Mouse (Mus musculus): ENCODE measurements around the gene Madcam1. TPM values are rescaled to one million over a fixed set of nuclear protein-coding genes. Genes with fewer than 3 reads are reported as not detected.

Gene Madcam1
- polyA plus RNA-seq, 1 experiment from 2014 or later, result 22.2 TPM

GRCm38 (mm10) chr10:79705951-79706350 is 41.6 kb downstream of the Madcam1 start:
- Histone ChIP-seq H3K27ac (replicated peaks) (peak overlapping the region; percentile 70; the same call in 1 of the 2 replicates), H3K9ac (ENCODE audit: low read length) (peak overlapping the region; percentile 47)
- 59% methylated on average over 5 of the region's 5 CpGs for WGBS

GRCm38 (mm10) chr10:79706406-79707094 is 42.2 kb downstream of the Madcam1 start:
- Histone ChIP-seq H3K9me3 (ENCODE audit: control insufficient read depth, low read length) (no peaks in the 10 kb centered on the region), H3K27ac (replicated peaks) (peak overlapping the region; percentile 70; the same call in 1 of the 2 replicates), H3K4me2 (replicated peaks; ENCODE audit: low read depth) (peak overlapping the region; percentile 83), H3K27me3 (ENCODE audit: control insufficient read depth, insufficient read depth, low read length) (no peaks in the 10 kb centered on the region), H3K9ac (ENCODE audit: low read length) (peak overlapping the region; percentile 47; the same call in 1 of the 2 replicates), H3K36me3 (ENCODE audit: control insufficient read depth, insufficient read depth, low read length) (peaks cover 14% of the 10 kb centered on the region), H3K4me3 (ENCODE audit: low read depth, low read length) (peak overlapping the region; percentile 13; the same call in 1 of the 2 replicates), H3K4me1 (replicated peaks; ENCODE audit: control insufficient read depth, insufficient read depth) (peaks cover 8% of the 10 kb centered on the region)
- WGBS, result 53% methylated on average over 5 of the region's 5 CpGs
- DNase-seq (ENCODE audit: low spot score) (no peak), ATAC-seq (ENCODE audit: low FRiP score, low TSS enrichment) (no peak)
- TF ChIP-seq CTCF (IDR thresholded peaks at IDR 0.05; ENCODE audit: low read depth), result no peak
- TF ChIP-seq EP300 (optimal IDR thresholded peaks at IDR 0.05), result no peak

More at GRCm38 (mm10) chr10:79705951-79706350, 41.6 kb downstream of the Madcam1 start:
- H3K4me2 ChIP-seq (replicated peaks; ENCODE audit: low read depth), result peak overlapping the region; percentile 83
- peaks cover 8% of the 10 kb centered on the region for H3K4me1 ChIP-seq (replicated peaks; ENCODE audit: control insufficient read depth, insufficient read depth)
- TF ChIP-seq CTCF (IDR thresholded peaks at IDR 0.05; ENCODE audit: low read depth), result no peak
- DNase-seq (ENCODE audit: low spot score), result no peak
- H3K4me3 ChIP-seq (ENCODE audit: low read depth, low read length), result peak overlapping the region; percentile 13
- no peaks in the 10 kb centered on the region for H3K27me3 ChIP-seq (ENCODE audit: control insufficient read depth, insufficient read depth, low read length)
- H3K9me3 ChIP-seq (ENCODE audit: control insufficient read depth, low read length), result no peaks in the 10 kb centered on the region
- H3K36me3 ChIP-seq (ENCODE audit: control insufficient read depth, insufficient read depth, low read length), result peaks cover 13% of the 10 kb centered on the region
- ATAC-seq (ENCODE audit: low FRiP score, low TSS enrichment), result no peak

DNA sequence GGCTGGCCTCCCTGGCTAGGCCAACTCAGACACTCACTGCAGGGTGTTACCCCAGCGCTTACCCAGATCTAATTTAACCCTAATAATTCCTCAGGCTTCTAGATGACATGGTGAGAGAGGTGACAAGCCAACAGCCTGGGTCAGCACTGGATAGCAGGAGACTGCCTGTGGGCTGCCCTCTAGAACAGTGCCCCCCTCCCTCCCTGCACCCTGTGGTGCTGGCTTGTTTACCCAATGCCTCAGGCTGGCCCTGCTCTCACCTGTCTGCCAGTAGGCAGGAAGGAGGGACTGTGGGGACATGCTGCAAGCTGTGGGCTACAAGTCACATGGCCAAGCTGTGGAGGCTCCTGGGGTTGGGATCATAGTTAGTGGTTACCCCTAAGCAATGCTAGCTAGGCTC is 42.8 kb downstream of the Madcam1 start:
- H3K4me1 ChIP-seq (replicated peaks; ENCODE audit: control insufficient read depth, insufficient read depth), result peaks cover 8% of the 10 kb centered on the region
- no peaks in the 10 kb centered on the region for H3K9me3 ChIP-seq (ENCODE audit: control insufficient read depth, low read length)
- H3K27ac ChIP-seq (replicated peaks), result peak overlapping the region; percentile 70
- TF ChIP-seq CTCF (IDR thresholded peaks at IDR 0.05; ENCODE audit: low read depth), result no peak
- no peak for TF ChIP-seq EP300 (optimal IDR thresholded peaks at IDR 0.05)
- WGBS, result 59% methylated on average over 1 of the region's 1 CpGs
- H3K27me3 ChIP-seq (ENCODE audit: control insufficient read depth, insufficient read depth, low read length), result no peaks in the 10 kb centered on the region
- peak overlapping the region; percentile 83 for H3K4me2 ChIP-seq (replicated peaks; ENCODE audit: low read depth)
- peaks cover 14% of the 10 kb centered on the region for H3K36me3 ChIP-seq (ENCODE audit: control insufficient read depth, insufficient read depth, low read length)
- DNase-seq (ENCODE audit: low spot score), result no peak
- no peak overlapping the region for H3K4me3 ChIP-seq (ENCODE audit: low read depth, low read length)
- ATAC-seq (ENCODE audit: low FRiP score, low TSS enrichment), result peak; percentile 22
- peak overlapping the region; percentile 13; the same call in 1 of the 2 replicates for H3K9ac ChIP-seq (ENCODE audit: low read length)

DNA sequence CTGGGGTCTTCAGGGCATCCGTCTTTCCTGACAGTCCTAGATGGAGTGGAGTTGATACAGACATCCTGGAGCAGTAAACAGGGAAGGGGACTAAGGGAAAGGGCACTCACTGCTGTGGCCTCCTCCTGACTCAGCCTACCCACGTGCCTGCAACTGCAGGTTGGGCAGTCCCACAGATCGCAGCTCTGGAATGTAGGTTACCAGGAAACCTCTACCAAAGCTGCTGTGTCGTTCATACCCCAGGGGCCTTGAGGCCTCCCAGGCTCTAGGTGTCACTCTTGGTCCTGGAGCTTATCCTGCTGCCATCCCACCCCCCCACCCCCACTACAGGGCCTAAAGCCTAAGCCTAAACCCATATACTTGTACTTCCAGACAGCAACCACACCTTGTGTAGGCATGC is 43.4 kb downstream of the Madcam1 start:
- TF ChIP-seq CTCF (IDR thresholded peaks at IDR 0.05; ENCODE audit: low read depth) (peak; percentile 14; the same call in 1 of the 2 replicates), EP300 (optimal IDR thresholded peaks at IDR 0.05) (no peak)
- H3K9ac ChIP-seq (ENCODE audit: low read length), result no peak overlapping the region
- DNase-seq (ENCODE audit: low spot score) (peak; percentile 69), ATAC-seq (ENCODE audit: low FRiP score, low TSS enrichment) (peak; percentile 41)
- no peak overlapping the region for H3K4me3 ChIP-seq (ENCODE audit: low read depth, low read length)
- H3K27me3 ChIP-seq (ENCODE audit: control insufficient read depth, insufficient read depth, low read length), result no peaks in the 10 kb centered on the region
- peaks cover 8% of the 10 kb centered on the region for H3K4me1 ChIP-seq (replicated peaks; ENCODE audit: control insufficient read depth, insufficient read depth)
- 53% methylated on average over 4 of the region's 4 CpGs for WGBS
- H3K36me3 ChIP-seq (ENCODE audit: control insufficient read depth, insufficient read depth, low read length), result peaks cover 14% of the 10 kb centered on the region
- peak overlapping the region; percentile 11; the same call in 1 of the 2 replicates for H3K4me2 ChIP-seq (replicated peaks; ENCODE audit: low read depth)
- H3K9me3 ChIP-seq (ENCODE audit: control insufficient read depth, low read length), result no peaks in the 10 kb centered on the region
- peak overlapping the region; percentile 70 for H3K27ac ChIP-seq (replicated peaks)

DNA sequence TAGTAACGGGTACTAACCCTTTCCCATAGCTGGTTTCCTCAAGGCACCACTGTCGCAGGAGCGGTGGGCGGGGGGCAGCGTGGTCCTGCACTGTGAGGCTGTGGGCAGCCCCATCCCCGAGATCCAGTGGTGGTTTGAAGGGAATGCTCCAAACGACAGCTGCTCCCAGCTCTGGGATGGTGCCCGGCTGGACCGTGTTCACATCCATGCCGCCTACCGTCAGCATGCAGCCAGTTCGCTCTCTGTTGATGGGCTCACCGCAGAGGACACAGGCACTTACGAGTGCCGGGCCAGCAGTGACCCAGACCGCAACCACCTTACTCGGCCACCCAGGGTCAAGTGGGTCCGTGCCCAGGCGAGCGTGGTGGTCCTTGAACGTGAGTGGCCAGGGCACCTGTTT is 44.3 kb downstream of the Madcam1 start:
- 87% methylated on average over 21 of the region's 21 CpGs for WGBS
- TF ChIP-seq EP300 (optimal IDR thresholded peaks at IDR 0.05) (no peak), CTCF (IDR thresholded peaks at IDR 0.05; ENCODE audit: low read depth) (no peak)
- H3K9ac ChIP-seq (ENCODE audit: low read length), result no peak overlapping the region; the same call in 1 of the 2 replicates

GRCm38 (mm10) chr10:79709307-79709706 is 44.9 kb downstream of the Madcam1 start:
- no peak overlapping the region for H3K4me3 ChIP-seq (ENCODE audit: low read depth, low read length)
- H3K4me2 ChIP-seq (replicated peaks; ENCODE audit: low read depth), result no peak overlapping the region
- 60% methylated on average over 7 of the region's 7 CpGs for WGBS
- no peak overlapping the region for H3K27ac ChIP-seq (replicated peaks)
- H3K36me3 ChIP-seq (ENCODE audit: control insufficient read depth, insufficient read depth, low read length), result peaks cover 14% of the 10 kb centered on the region
- H3K9ac ChIP-seq (ENCODE audit: low read length), result no peak overlapping the region
- no peak for TF ChIP-seq EP300 (optimal IDR thresholded peaks at IDR 0.05)
- no peak for TF ChIP-seq CTCF (IDR thresholded peaks at IDR 0.05; ENCODE audit: low read depth)
- H3K4me1 ChIP-seq (replicated peaks; ENCODE audit: control insufficient read depth, insufficient read depth), result peaks cover 8% of the 10 kb centered on the region
- H3K9me3 ChIP-seq (ENCODE audit: control insufficient read depth, low read length), result no peaks in the 10 kb centered on the region
- no peak for ATAC-seq (ENCODE audit: low FRiP score, low TSS enrichment)
- H3K27me3 ChIP-seq (ENCODE audit: control insufficient read depth, insufficient read depth, low read length), result no peaks in the 10 kb centered on the region
- DNase-seq (ENCODE audit: low spot score), result no peak

More for the DNA sequence above, 44.3 kb downstream of the Madcam1 start:
- Histone ChIP-seq H3K36me3 (ENCODE audit: control insufficient read depth, insufficient read depth, low read length) (peaks cover 14% of the 10 kb centered on the region), H3K27ac (replicated peaks) (no peak overlapping the region), H3K9me3 (ENCODE audit: control insufficient read depth, low read length) (no peaks in the 10 kb centered on the region), H3K4me1 (replicated peaks; ENCODE audit: control insufficient read depth, insufficient read depth) (peaks cover 8% of the 10 kb centered on the region), H3K27me3 (ENCODE audit: control insufficient read depth, insufficient read depth, low read length) (no peaks in the 10 kb centered on the region), H3K4me3 (ENCODE audit: low read depth, low read length) (no peak overlapping the region), H3K4me2 (replicated peaks; ENCODE audit: low read depth) (no peak overlapping the region)
- ATAC-seq (ENCODE audit: low FRiP score, low TSS enrichment), result no peak
- DNase-seq (ENCODE audit: low spot score), result no peak
